Mouse (Mus musculus) lung, embryonic 14.5 days (tissue): Measurements from ENCODE around the gene Mmp10. TPM values are rescaled to one million over a fixed set of nuclear protein-coding genes. Genes with fewer than 3 reads are reported as not detected.

ENCODE experiments used
- ATAC-seq: fragments of 200-750 bp; cut with Nextera tagmentation; 2 replicates; pipeline ENCODE4 v1.8.0; 2017; ENCODE audit warnings: mild to moderate bottlenecking, moderate TSS enrichment, moderate library complexity; ENCODE audit not compliant: insufficient read depth
- DNase-seq: peaks from one replicate; pipeline ENCODE4 v3.0.0-alpha.2; 2015
- H3K27ac ChIP-seq: fragments of 300-500 bp; sonication (generic); 2 replicates; pipeline ENCODE4 v1.5.1; 2014; ENCODE audit warnings: low read depth, mild to moderate bottlenecking, moderate library complexity
- H3K27me3 ChIP-seq: fragments of 300-500 bp; sonication (generic); 2 replicates; pipeline ENCODE4 v1.6.1; 2014; ENCODE audit warnings: low read length, control low read depth; ENCODE audit not compliant: insufficient read depth
- H3K36me3 ChIP-seq: fragments of 300-500 bp; sonication (generic); 2 replicates; pipeline ENCODE4 v1.6.1; 2014; ENCODE audit warnings: control low read depth; ENCODE audit not compliant: insufficient read depth
- H3K4me1 ChIP-seq: fragments of 300-500 bp; sonication (generic); 2 replicates; pipeline ENCODE4 v1.6.1; 2014; ENCODE audit warnings: antibody characterized with exemption, control low read depth; ENCODE audit not compliant: insufficient read depth
- H3K4me2 ChIP-seq: fragments of 300-500 bp; sonication (generic); 2 replicates; pipeline ENCODE4 v1.6.1; 2014; ENCODE audit warnings: mild to moderate bottlenecking
- H3K4me3 ChIP-seq: fragments of 300-500 bp; sonication (generic); 2 replicates; pipeline ENCODE4 v1.5.1; 2014; ENCODE audit warnings: low read depth, low read length
- H3K9ac ChIP-seq: fragments of 300-500 bp; sonication (generic); 2 replicates; pipeline ENCODE4 v1.6.1; 2014
- H3K9me3 ChIP-seq: fragments of 300-500 bp; sonication (generic); 2 replicates; pipeline ENCODE4 v1.6.1; 2016; ENCODE audit warnings: low read depth, low read length, control low read depth
- CTCF ChIP-seq: IDR thresholded peaks from 2 replicates; pipeline ENCODE4 v1.5.1; 2016; ENCODE audit warnings: antibody characterized with exemption, low read depth
- WGBS: fragments of 180-500 bp; shearing (Covaris S2); extraction: QIAGEN DNeasy Blood & Tissue Kit; methylation state at CpG from one replicate; pipeline ENCODE4 v1.1.7; 2014; 5-methylcytosine and 5-hydroxymethylcytosine counted together
- polyA plus RNA-seq: library from polyadenylated mRNA; unstranded; fragments of >200 nt; fragmentation: Nextera tagmentation; extraction: Ambion mirVana; gene quantifications from 2 replicates; pipeline ENCODE4 v1.2.1, GENCODE M21; 2014

Mmp10 gene
- polyA plus RNA-seq, 1 experiment from 2014 or later = not detected

DNA sequence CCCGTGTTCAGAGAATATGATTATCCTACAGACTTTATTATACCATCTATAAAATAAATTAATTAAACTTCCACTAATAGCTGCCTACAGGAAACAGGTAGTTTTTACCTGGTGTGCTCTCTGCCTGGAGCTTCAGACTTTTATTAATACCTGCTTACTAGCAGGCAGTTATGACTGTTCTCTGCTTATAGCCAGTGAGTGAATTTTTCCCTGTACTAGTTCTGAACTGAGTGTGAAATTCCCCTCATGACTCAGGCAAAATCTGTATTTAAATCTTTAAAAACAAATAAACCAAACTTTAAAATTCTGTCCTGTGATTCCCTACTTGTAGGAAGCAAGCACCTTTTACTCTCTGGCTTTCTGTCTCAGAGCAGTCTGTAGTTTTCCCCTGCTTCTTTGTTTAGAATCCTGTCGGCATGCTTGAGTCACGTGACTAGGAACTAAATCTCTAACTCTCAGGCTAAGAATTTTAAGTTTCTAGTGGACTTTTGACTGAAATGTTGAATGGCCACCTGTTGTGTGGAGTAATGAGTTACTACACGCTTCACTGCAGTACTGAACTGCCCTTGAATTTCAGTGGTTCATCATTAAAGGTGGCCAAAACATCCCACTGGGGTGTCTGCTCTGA is 15.9 kb downstream of the Mmp10 start:
- ATAC-seq (no peak), DNase-seq (no peak)
- Histone ChIP-seq H3K9me3 (no peaks in the 10 kb centered on the region), H3K9ac (no peak overlapping the region), H3K4me2 (no peak overlapping the region), H3K27ac (no peak overlapping the region), H3K4me1 (no peaks in the 10 kb centered on the region), H3K36me3 (no peaks in the 10 kb centered on the region), H3K4me3 (no peak overlapping the region), H3K27me3 (no peaks in the 10 kb centered on the region)
- no peak for TF ChIP-seq CTCF
- WGBS = 60% methylated on average over 4 of the region's 4 CpGs

DNA sequence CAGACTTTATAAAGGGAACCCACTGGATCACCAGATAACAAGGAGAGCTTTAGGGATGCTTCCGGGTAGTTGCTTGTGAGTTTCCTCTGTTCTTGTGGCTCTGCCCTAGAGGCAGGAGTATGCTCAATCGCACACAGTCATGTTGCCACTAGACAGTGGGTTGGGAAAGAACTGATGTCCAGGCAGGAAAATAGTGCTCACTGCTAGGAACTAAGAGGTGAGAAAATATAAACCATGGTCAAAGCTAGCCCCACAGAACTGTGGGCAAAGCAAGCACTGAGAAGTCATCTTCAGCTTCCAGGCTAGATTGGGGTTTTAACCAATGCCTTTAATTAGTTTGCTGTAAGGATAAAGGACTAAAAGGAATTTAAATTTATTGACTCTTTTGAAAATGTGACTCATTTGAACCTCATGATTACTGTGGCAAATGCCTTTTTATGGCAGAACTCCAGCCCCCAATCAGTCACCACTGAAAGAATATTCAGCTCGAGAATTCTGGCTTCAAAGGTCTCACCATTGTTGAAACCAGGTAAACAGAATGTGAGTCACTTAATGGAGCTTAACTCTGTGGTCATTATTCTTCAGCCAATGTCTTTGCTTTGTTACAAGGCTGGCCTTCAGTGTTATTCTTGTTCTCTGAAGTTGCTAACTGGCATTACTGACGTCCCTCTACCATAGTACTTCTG is 24.2 kb downstream of the Mmp10 start:
- Histone ChIP-seq H3K36me3 (no peaks in the 10 kb centered on the region), H3K9ac (no peak overlapping the region), H3K4me1 (no peaks in the 10 kb centered on the region), H3K4me2 (no peak overlapping the region), H3K27me3 (no peaks in the 10 kb centered on the region), H3K9me3 (no peaks in the 10 kb centered on the region), H3K4me3 (no peak overlapping the region), H3K27ac (no peak overlapping the region)
- 68% methylated on average over 4 of the region's 4 CpGs for WGBS
- ATAC-seq = no peak
- DNase-seq = no peak
- no peak for TF ChIP-seq CTCF

GRCm38 (mm10) chr9:7542763-7543162 is 40.6 kb downstream of the Mmp10 start:
- no peak overlapping the region for H3K27ac ChIP-seq
- no peaks in the 10 kb centered on the region for H3K27me3 ChIP-seq
- no peak overlapping the region for H3K4me3 ChIP-seq
- H3K4me2 ChIP-seq = no peak overlapping the region
- H3K36me3 ChIP-seq = no peaks in the 10 kb centered on the region
- peaks cover 13% of the 10 kb centered on the region for H3K4me1 ChIP-seq
- H3K9me3 ChIP-seq = no peaks in the 10 kb centered on the region
- no peak for ATAC-seq
- no peak overlapping the region for H3K9ac ChIP-seq
- no peak for DNase-seq
- no peak for TF ChIP-seq CTCF

DNA sequence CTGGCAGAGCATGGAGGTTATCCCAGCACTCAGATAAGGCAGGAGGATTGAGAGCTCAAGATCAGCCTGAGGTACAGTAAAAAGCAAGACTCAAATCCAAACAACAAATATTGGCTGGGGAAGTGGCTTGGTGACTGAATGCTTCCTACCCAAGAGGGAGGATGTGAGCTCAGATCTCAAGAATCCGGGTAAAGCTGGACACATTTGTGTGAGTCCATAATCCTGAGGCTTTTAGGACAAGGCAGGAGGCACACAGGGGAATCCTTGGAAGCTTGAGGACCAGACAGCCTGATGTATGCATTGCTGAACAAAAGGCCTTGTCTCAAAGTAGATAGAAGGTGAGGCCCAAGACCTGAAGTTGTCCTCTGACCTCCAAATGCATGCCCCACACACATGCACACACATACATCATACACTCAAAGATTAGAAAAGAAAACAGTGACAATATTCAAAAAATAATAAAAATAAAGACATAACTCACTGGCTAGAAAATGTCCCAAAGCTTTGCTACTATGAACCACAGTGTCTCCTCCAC is 42.8 kb downstream of the Mmp10 start:
- Histone ChIP-seq H3K27me3 (no peaks in the 10 kb centered on the region), H3K4me2 (no peak overlapping the region), H3K9ac (no peak overlapping the region), H3K4me1 (peaks cover 13% of the 10 kb centered on the region), H3K36me3 (no peaks in the 10 kb centered on the region), H3K4me3 (no peak overlapping the region), H3K27ac (no peak overlapping the region; the same call in 1 of the 2 replicates), H3K9me3 (no peaks in the 10 kb centered on the region)
- peak; percentile 35 for DNase-seq
- WGBS = 22% methylated on average over 1 of the region's 1 CpGs
- TF ChIP-seq CTCF = no peak
- ATAC-seq = peak; percentile 28

- no peak overlapping the region for H3K4me3 ChIP-seq
- no peak for TF ChIP-seq CTCF
- H3K27ac ChIP-seq = no peak overlapping the region
- peak; percentile 99 for ATAC-seq
- H3K4me1 ChIP-seq = peaks cover 13% of the 10 kb centered on the region
- no peak overlapping the region for H3K4me2 ChIP-seq
- no peaks in the 10 kb centered on the region for H3K27me3 ChIP-seq
- H3K9ac ChIP-seq = no peak overlapping the region
- WGBS = 21% methylated on average over 1 of the region's 1 CpGs
- peak; percentile 95 for DNase-seq
- no peaks in the 10 kb centered on the region for H3K9me3 ChIP-seq
- H3K36me3 ChIP-seq = no peaks in the 10 kb centered on the region
Observed at GRCm38 (mm10) chr9:7545471-7545870, 43.3 kb downstream of the Mmp10 start.

DNA sequence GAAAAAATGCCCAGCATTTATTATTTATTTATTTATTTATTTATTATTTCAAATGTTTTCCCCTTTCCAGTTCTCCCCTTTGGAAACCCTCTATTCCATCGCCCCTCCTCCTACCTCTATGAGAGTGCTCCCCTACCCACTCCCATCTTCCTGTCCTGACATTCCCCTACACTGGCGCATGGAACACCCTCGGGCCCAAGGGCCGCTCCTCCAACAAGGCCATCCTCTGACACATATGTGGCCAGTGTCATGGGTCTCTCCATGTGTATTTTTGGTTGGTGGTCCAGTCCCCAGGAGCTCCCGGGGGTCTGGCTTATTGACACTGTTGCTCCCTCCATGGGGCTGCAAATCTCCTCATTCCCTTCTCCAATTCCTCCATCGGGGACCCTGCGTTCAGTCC is 43.8 kb downstream of the Mmp10 start:
- Histone ChIP-seq H3K4me3 (no peak overlapping the region), H3K27me3 (no peaks in the 10 kb centered on the region), H3K4me2 (no peak overlapping the region), H3K27ac (no peak overlapping the region), H3K4me1 (peaks cover 13% of the 10 kb centered on the region), H3K36me3 (no peaks in the 10 kb centered on the region), H3K9ac (no peak overlapping the region), H3K9me3 (no peaks in the 10 kb centered on the region)
- no peak for DNase-seq
- ATAC-seq = peak; percentile 69
- 79% methylated on average over 7 of the region's 7 CpGs for WGBS
- TF ChIP-seq CTCF = no peak

DNA sequence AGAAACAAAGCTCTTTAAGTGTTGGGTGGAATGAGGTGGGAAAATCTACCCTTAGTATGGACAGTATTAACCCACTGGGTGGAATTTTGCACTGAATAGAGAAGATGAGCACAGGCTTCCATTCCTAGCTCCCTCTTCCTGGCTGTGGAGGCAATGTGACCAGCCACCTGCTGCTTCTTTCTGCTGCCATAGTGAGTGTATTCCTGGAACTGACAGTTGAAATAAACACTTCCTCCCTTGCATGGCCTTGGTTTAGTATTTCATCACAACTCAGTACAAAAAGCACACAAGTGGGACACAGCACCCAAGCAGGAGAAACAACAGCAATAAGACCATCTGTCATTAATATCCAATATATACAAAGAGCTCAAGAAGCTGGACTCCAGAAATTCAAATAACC is 49.8 kb downstream of the Mmp10 start:
- no peak for ATAC-seq

More for the DNA sequence above, 49.8 kb downstream of the Mmp10 start:
- Histone ChIP-seq H3K4me3 (no peak overlapping the region), H3K36me3 (no peaks in the 10 kb centered on the region), H3K27me3 (no peaks in the 10 kb centered on the region), H3K27ac (no peak overlapping the region), H3K4me1 (no peaks in the 10 kb centered on the region), H3K4me2 (no peak overlapping the region), H3K9me3 (no peaks in the 10 kb centered on the region), H3K9ac (no peak overlapping the region)
- DNase-seq = no peak
- TF ChIP-seq CTCF = no peak
